Mouse (Mus musculus) retina, adult 2 months (tissue): ENCODE results near the gene Zfp367.

Experiments used
- DNase-seq: peaks from one replicate; pipeline ENCODE4 v3.0.0-alpha.2; 2012; ENCODE audit warnings: low read depth, low spot score

Gene Zfp367

DNA sequence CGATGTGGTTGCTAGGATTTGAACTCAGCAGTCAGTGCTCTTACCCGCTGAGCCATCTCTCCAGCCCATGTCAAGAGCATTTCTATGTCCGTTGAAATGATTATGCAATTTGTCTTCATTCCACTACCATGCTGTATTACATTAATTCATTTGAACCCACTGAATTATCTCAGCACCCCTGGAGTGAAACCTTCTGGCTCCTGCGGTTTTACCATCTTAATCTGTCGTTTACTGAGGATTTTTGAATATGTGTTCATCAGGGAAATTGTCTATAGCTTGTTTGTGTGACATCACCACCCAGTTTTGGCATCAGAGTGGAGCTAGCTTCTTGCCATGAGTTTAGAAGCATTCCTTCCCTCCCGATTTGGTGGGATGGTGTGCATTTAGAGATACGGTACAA is 62.0 kb downstream of the Zfp367 start:
- DNase-seq, result no peak

DNA sequence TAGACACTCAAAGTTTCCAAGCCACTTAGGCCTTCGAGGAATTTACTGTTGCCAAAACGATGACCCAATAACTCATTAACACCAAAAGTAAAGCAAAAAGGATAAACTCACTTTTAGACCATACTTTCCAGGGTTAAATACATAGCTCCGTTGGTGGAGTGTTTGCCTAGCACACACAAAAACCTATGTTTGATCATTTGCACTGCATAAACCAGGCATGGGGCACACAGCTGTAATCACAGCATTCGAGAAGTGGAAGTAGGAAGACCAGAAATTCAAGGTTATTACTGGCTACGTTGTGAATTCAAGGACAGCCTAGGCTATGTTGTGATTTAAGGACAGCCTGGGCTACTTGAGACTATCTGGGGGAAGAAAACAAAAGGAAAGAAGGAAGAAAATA is 62.7 kb downstream of the Zfp367 start:
- no peak for DNase-seq

- no peak for DNase-seq
These were observed 63.9 kb downstream of the Zfp367 start, which contains the start of gene Hsd17b3 for GRCm38 (mm10) chr13:64089130-64089529. TSS of gene Hsd17b3 (minus strand) at chr13:64089230.

DNA sequence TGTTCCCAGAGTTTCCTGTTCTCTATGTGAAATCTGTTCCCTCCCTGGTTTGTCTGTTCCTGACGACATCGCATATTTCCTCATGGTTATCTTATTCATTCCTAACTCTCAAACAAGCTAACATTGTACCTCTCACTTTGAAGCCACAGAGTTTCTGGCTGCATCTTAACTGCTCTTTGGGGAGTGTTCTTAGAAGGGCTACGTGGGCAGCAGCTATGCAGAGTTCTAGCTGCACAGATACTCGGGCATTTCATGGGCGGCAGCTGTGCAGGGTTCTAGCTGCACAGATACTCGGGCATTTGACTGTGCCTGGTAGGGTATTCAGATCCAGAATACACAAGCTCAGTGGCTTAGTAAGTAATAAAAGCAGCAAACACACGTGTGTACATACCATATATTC is 64.9 kb downstream of the Zfp367 start:
- no peak for DNase-seq

- DNase-seq, result no peak
These were observed 67.0 kb downstream of the Zfp367 start for GRCm38 (mm10) chr13:64086036-64086435.

DNA sequence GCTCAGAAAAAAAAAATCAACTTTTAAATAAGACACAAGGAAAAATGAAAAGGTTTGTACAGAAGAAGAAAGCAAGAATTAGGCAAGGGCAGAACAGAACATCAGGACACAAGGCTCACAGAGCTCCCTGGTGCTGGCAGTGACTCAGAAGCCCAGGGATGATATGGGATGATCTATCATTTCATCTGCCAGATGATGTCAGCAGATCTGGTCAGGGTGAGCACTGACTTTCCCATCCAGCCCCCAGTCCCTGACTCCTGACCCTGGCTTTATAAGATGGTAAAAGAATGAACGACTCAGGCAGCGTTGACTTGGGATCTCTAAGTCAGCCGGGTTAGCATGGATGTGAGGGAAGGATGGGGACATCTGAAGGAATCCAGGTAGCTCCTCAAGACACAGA is 69.7 kb downstream of the Zfp367 start:
- no peak for DNase-seq
